Mouse (Mus musculus) regulatory T cell (primary cell): Measurements from ENCODE around the gene Ctdnep1.
"Not testable (repeated sequence)": the region's sequence is repeated elsewhere in the genome, so short reads cannot be mapped to it uniquely, and the experiment has no call there.

Experiments
- in situ Hi-C: fragments of 300-600 bp; cut with MboI, MseI; formaldehyde crosslinking; loops from one replicate; pipeline ENCODE4 v1.15.1; 2025; ENCODE audit warnings: high pct_unique_total_duplicates

Ctdnep1 gene

GRCm38 (mm10) chr11:70010548-70010947, 29.6 kb downstream of the Ctdnep1 start:
- in situ Hi-C loops = no loop called here

- in situ Hi-C loops = no loop called here
These were observed 30.0 kb downstream of the Ctdnep1 start for GRCm38 (mm10) chr11:70010961-70011360.

DNA sequence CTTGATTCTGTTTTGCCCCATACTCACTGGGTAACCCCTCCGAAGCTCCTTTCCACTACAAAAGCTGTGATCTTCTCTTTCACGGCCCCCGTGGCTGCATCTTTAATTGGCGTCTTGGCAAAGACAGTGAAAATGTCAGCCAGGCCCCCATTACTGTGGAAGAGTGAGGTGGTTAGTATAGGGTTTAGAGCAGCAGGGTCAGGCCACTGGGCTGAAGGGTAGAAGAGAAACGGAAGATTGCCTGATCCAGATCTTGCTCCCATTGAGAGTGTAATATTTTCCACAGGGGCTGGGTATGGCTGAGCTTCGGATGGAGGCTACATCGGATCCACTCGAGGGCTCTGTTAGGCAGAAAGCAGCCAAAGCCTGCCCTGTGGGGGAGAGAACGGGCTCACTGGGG, 32.0 kb downstream of the Ctdnep1 start:
- in situ Hi-C loops = no loop called here

GRCm38 (mm10) chr11:70013408-70013807, 32.5 kb downstream of the Ctdnep1 start:
- in situ Hi-C loops = no loop called here

- in situ Hi-C loops = no loop called here
These were observed 33.1 kb downstream of the Ctdnep1 start for GRCm38 (mm10) chr11:70014051-70014450.

- in situ Hi-C loops = no loop called here
These were observed 34.1 kb downstream of the Ctdnep1 start, which contains the start of gene Acadvl for GRCm38 (mm10) chr11:70014880-70015558. TSS of gene Acadvl (minus strand) at chr11:70015411.

DNA sequence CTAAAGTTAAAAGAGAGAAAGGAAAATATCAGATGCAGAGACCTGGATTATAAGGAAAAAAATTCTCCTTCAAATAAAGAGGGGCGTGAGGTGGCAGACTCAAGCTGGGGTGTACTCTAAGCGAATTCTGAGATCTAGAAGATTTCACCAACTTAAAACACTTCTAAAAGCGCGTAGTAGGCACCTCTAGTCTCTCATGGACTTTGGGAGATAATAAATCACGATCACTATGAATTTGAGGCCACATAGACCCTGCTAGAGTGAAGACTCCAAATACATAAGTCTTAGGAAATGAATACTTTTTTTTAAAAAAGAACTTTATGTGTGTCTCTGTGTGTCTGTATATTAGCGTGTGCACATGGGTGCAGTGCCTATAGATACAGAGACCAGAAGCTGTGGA, 34.7 kb downstream of the Ctdnep1 start:
- in situ Hi-C loops = no loop called here

DNA sequence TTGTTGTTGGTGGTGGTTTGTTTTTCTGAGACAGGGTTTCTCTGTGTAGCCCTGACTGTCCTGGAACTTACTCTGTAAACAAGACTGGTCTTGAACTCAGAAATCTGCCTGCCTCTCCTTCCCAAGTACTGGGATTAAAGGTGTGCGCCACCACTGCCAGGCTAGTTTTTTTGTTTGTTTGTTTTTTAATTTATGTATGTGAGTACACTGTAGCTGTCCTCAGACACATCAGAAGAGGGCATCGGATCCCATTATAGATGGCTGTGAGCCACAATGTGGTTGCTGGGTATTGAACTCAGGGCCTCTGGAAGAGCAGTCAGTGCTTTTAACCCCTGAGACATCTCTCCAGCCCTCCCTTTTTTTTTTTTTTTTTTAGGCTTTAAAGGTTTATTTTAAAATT, 35.2 kb downstream of the Ctdnep1 start:
- in situ Hi-C loops = not testable (repeated sequence)

GRCm38 (mm10) chr11:70016669-70017068, 35.7 kb downstream of the Ctdnep1 start, which contains the start of gene Dlg4:
TSS of gene Dlg4 (plus strand) at chr11:70016942.
- in situ Hi-C loops = no loop called here

- in situ Hi-C loops = no loop called here
These were observed 36.3 kb downstream of the Ctdnep1 start for GRCm38 (mm10) chr11:70017199-70017767.

DNA sequence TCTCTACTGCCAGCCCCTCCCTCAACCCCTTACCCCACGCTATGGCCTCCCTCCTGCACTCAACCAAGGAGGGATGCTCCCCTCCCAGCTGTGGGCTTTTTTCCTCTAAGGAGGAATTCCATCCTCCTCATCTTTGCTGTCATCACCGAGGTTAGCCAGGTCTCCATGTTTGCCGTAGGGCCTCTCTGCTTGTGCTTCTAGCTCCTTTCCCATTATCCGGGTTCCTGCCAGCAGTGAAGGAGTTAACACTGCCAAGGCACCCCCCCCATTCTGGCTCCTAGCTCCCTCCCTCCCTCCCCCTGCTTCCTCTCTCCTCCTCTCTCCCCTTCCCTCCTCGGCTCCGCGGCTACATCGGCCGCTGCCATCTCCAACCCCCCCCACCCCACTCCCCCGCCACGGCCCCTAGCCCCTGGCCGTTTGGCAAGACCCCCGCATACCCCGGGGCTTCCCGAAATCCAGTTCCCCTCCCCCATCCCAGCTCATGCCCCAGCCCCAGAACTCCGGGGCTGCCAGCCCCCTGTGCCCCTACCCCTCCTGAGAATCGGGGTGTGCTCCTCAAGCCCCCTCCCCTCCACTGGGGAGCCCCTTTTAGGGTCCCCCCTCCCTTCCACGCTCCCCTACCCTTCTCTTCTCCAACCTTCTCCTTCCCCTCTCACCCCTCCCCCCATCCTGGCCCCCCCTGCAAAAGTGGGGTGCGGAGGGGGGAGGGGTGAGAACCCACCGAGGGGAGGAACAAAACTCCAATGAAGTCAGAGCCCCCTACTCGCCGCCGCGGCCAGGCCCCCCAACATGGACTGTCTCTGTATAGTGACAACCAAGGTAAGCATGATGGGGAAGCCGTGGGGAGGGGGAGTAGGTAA, 37.4 kb downstream of the Ctdnep1 start:
- in situ Hi-C loops = no loop called here

- in situ Hi-C loops = loop anchor here (5.0 kb wide), 1 partner anchor 607 kb away; the partner anchor contains the start of gene Kdm6b
These were observed 38.6 kb downstream of the Ctdnep1 start for GRCm38 (mm10) chr11:70019495-70020021.

DNA sequence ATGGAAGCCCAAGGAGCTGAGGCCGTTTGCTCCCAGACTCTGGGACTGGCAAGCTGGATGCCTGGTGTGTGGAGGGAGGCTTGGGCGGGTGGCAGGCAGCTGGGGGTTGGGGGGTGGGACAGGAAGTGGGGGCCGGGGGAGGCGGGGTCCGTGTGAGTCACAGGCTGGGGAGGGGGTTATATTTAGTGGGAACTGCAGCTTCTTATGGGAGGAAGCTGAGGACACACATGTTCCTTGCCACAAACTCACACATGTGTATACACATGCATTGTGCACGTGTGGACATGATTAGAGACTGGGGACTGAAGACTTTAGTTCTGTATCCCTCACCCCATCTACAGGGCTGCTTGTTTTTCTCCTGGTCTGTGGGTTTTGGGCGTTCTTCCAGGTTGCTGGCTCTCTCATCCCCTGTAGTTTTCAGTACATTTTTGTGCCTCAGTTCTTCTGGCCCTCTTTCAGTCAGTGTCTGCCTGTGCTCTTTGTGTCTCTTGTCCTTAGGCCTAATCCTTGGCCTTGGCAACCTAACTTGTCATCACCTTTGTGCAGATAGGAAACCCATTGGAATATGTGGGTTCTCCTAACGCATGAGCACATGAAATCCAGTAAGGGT, 39.2 kb downstream of the Ctdnep1 start:
- in situ Hi-C loops = loop anchor here (5.0 kb wide), 1 partner anchor 608 kb away; the partner anchor contains the start of gene Kdm6b

DNA sequence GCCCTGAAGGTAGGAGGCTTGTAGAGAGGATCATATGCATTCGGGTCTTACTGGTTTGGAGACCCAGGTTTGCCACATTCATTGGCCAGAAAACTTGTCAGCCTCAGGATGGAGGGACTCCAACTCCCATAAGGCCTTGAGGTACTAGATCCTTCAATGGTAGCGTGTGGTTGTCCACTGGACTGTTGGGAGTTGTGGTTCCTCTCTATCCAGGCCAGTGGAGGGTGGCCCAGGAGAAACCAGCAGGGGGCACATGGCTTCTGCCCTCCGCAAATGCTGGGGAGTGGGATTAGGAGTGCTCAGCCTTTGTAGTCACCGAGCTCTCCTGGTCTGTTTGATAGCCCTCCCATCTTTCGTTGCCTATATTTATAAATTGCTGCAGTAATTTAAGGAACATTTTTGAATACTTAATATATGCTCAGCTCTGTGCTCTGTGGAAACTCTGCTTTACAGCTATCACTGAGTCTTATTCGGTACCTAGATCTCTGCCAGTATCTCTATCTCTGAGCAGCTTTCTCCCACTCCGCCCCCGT, 39.8 kb downstream of the Ctdnep1 start:
- in situ Hi-C loops = loop anchor here (5.0 kb wide), 1 partner anchor 608 kb away; the partner anchor contains the start of gene Kdm6b

DNA sequence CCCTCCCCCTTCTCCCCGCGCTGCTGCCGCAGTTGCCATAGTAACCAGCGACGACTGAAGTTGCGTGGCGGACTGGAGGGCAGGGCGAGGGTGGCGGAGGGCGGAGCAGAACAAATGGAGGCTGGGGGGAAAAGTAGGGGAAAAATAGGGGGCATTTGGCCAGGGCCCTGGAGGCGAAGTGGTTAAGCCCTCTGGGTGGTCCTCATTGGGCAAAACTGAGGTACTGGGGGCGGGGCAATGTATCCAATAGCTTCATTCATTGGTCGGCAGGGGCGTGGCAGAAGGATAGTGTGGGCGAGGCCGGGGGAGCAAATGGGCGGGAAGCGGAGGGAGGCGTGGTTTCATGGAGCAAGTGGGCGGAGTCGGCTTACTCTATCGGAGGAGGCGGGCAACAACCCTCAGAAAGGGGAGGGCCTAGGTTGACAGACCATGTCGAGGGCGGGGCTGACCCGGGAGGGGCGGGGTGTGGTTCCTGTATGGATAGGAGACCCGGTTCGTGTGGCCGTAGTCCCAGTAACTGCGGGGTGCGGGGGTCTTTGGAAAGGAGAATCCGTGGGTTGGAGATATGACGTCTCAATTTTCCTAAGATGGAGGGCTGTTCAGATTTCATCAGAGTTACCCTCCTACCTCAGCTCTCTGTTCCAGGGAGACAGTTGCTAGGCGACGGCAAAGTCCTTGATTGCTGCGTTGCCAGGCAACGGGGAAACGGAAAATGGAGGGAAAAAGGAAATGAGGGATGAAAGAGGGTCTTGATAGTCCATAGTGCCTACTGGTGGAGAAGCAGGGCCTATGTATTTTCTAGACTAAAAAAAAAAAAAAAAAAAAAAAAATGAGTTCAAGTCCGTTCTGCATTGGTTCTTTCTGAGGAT, 40.5 kb downstream of the Ctdnep1 start:
- in situ Hi-C loops = loop anchor here (5.0 kb wide), 1 partner anchor 609 kb away; the partner anchor contains the start of gene Kdm6b

DNA sequence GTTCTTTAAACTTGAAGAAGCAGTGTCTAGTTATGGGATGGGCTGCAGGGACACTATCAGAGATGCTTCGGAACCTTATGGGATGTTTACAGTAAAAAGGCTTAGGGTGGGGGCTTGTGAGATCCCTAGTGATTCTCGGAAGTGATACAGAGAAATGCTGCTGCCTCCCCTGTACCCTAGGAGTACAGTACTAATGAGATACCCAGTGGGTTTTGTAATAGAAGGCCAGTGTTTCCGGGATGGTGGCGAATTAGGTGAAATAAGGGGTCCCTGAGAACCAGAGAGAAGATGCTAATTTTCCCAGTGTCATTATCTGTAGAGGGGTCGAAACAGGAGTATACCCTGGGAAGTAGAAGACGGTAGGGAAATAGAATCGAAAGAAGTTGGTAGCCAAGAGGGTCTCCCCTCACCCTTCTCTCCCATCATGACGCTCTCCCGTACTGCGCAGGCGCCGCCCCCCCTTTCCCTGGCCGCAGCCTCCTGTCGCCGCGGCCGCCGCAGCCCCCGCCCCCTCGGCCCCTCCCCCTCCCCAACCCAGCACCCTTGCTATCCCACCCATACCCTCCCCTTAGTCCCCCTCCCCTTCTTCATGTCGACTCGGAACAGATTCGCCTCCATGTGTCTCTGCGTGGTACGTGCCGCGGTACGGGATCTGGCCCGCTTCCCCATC, 42.7 kb downstream of the Ctdnep1 start:
- in situ Hi-C loops = loop anchor here (5.0 kb wide), 1 partner anchor 611 kb away; the partner anchor contains the start of gene Kdm6b

DNA sequence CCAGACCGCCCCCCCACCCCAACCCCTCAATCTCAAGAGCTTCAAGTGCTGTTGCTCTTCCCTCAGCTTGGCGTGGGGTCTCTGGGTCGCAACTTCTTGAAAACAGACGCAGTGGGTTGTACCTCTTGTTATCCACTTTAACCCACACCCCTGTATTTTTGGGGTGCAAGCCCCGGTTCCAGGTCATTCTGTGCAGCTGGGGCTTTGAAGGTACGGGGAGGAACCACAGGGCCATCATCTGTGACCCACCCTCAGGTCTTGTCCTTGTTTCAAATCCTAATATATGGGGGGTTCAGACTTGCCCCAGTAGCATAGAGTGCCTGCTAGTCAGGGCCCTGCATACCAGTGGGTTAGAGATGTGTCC, 43.2 kb downstream of the Ctdnep1 start:
- in situ Hi-C loops = loop anchor here (5.0 kb wide), 1 partner anchor 612 kb away; the partner anchor contains the start of gene Kdm6b

DNA sequence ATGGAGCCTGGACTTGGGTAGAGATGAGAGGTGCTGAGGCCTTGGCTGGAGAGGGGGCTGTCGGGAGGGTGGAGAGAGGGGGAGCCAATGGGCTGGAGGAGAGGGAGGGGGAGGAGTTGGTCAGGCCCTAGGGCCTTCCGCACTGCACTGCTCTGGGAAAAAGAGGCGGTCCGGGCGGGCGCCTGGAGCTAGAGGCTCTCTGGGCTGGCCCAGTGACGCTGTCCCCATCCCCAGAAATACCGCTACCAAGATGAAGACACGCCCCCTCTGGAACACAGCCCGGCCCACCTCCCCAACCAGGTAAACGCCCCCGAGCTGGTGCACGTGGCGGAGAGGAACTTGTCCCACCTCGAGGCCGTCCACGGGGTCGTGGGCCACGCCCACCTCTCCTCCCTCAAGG, 45.7 kb downstream of the Ctdnep1 start:
- in situ Hi-C loops = no loop called here

GRCm38 (mm10) chr11:70027397-70027796, 46.4 kb downstream of the Ctdnep1 start:
- in situ Hi-C loops = no loop called here
